Mouse (Mus musculus) embryonic facial prominence, embryonic 14.5 days (tissue): Measurements from ENCODE around the gene Prdm12. TPM values are rescaled to one million over a fixed set of nuclear protein-coding genes. Genes with fewer than 3 reads are reported as not detected.

Source experiments
- ATAC-seq: fragments of 200-750 bp; cut with Nextera tagmentation; 2 replicates; pipeline ENCODE4 v1.8.0; 2017; ENCODE audit warnings: low read depth, moderate number of reproducible peaks, moderate TSS enrichment
- DNase-seq: peaks from one replicate; pipeline ENCODE4 v3.0.0-alpha.2; 2015; ENCODE audit warnings: low spot score
- H3K27ac ChIP-seq: fragments of 300-500 bp; sonication (generic); replicated peaks from 2 replicates; pipeline ENCODE4 v1.5.1; 2014; ENCODE audit warnings: low read depth, mild to moderate bottlenecking, low read length, moderate library complexity
- H3K27me3 ChIP-seq: fragments of 300-500 bp; sonication (generic); replicated peaks from 2 replicates; pipeline ENCODE4 v1.6.1; 2014; ENCODE audit warnings: low read length; ENCODE audit not compliant: control insufficient read depth, insufficient read depth
- H3K36me3 ChIP-seq: fragments of 300-500 bp; sonication (generic); 2 replicates; pipeline ENCODE4 v1.6.1; 2014; ENCODE audit warnings: low read length, mixed read lengths; ENCODE audit not compliant: control insufficient read depth, insufficient read depth
- H3K4me1 ChIP-seq: fragments of 300-500 bp; sonication (generic); 2 replicates; pipeline ENCODE4 v1.6.1; 2014; ENCODE audit warnings: antibody characterized with exemption, low read length; ENCODE audit not compliant: control insufficient read depth, insufficient read depth
- H3K4me2 ChIP-seq: fragments of 300-500 bp; sonication (generic); 2 replicates; pipeline ENCODE4 v1.6.1; 2014; ENCODE audit warnings: low read depth, mild to moderate bottlenecking, low read length, moderate library complexity, mixed read lengths
- H3K4me3 ChIP-seq: fragments of 300-500 bp; sonication (generic); 2 replicates; pipeline ENCODE4 v1.5.1; 2014; ENCODE audit warnings: low read depth, mild to moderate bottlenecking, low read length
- H3K9ac ChIP-seq: fragments of 300-500 bp; sonication (generic); 2 replicates; pipeline ENCODE4 v1.6.1; 2014; ENCODE audit warnings: low read depth, mild to moderate bottlenecking, low read length, moderate library complexity, mixed read lengths
- H3K9me3 ChIP-seq: fragments of 300-500 bp; sonication (generic); 2 replicates; pipeline ENCODE4 v1.6.1; 2016; ENCODE audit warnings: low read length; ENCODE audit not compliant: control insufficient read depth
- WGBS: fragments of 180-500 bp; shearing (Covaris S2); extraction: QIAGEN DNeasy Blood & Tissue Kit; methylation state at CpG from one replicate; pipeline ENCODE4 v1.1.7; 2014; 5-methylcytosine and 5-hydroxymethylcytosine counted together
- polyA plus RNA-seq: library from polyadenylated mRNA; unstranded; fragments of >200 nt; fragmentation: Nextera tagmentation; extraction: Ambion mirVana; gene quantifications from 2 replicates; pipeline ENCODE4 v1.2.1, GENCODE M21; 2014

Gene Prdm12
- polyA plus RNA-seq, 1 experiment from 2014 or later = 2.6 TPM

DNA sequence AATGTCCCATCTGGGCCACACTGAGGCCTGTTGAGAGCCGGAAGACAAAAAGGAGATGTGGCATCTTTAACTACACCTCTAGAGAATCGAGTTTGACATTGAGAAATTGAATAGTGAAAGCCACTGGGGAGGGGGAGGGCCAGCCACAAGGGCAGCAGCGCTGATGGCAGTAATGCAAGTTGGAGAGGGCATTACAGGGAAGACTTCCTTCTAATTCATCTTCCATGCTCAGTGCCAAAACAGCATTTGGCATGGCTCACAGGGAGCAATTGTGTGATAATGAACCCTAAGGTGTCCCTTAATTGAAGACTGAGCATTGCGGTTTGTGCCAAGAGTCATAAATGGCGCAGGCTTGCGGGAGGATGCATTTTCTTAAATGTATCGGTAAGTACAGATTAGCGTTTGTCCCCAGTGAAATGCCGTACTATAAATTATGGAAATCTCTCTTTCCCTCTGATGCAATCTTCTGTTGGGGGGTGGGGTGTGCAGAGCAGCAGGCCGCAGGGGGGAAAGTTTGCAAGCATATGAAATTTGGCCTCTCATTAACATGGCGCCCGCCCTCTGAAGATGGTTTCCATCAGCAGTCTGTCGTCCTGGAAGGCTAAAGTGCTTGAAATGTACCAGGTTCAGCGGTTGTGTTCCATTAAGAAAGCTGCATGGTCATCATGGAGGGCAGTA is 21.2 kb upstream of the Prdm12 start:
- Histone ChIP-seq H3K27me3 (no peaks in the 10 kb centered on the region), H3K4me1 (no peaks in the 10 kb centered on the region), H3K4me2 (no peak overlapping the region), H3K4me3 (no peak overlapping the region), H3K36me3 (peaks cover 36% of the 10 kb centered on the region), H3K9me3 (0 out of 2 replicates have a peak, but pooled peaks cover 3% of the 10 kb centered on the region), H3K27ac (no peak overlapping the region), H3K9ac (no peak overlapping the region)
- ATAC-seq (no peak), DNase-seq (peak; percentile 23)
- WGBS = 77% methylated on average over 14 of the region's 14 CpGs

DNA sequence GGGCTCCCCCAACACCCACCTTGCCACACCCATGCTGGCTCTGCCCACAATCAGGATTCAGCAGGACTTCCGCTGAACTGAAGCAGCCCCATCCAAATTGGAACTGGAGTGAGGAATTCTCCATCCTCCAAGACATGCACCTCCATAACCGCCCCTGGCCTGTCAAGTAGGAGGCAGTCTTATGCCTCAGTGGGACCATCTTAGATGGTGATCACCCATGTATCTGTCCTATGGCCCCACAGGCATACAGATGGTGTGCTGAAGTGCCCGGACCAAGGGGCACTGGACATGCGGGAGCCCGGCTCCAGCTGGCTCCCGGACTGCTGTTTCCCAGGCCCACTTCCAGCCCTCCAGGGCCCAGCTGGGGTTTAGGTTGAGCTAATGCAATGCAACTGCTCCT is 20.6 kb upstream of the Prdm12 start:
- H3K4me1 ChIP-seq = no peaks in the 10 kb centered on the region
- no peak overlapping the region for H3K9ac ChIP-seq
- peaks cover 7% of the 10 kb centered on the region; the same call in 1 of the 2 replicates for H3K9me3 ChIP-seq
- no peak overlapping the region for H3K4me2 ChIP-seq
- H3K27me3 ChIP-seq = no peaks in the 10 kb centered on the region
- no peak overlapping the region for H3K4me3 ChIP-seq
- ATAC-seq = no peak
- peaks cover 30% of the 10 kb centered on the region for H3K36me3 ChIP-seq
- no peak for DNase-seq
- no peak overlapping the region for H3K27ac ChIP-seq
- WGBS = 84% methylated on average over 6 of the region's 6 CpGs

DNA sequence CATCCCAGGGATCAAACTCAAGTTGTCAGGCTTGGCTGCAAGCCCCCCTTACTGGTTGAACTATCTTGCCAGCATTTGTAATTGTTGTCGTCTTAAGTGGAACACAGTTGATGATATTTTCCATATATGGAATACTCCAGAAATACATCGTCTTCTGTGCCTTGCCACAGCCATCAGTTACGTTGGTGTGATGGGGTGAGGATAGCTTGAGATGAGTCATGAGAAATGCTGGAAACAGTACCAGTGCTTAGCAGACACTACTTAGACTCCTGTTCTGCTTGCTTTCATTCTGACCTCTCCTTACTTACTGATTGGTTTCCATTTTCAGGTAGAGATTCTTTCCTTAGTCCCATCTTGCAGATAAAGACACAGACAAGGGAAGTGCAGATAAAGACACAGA is 6.3 kb upstream of the Prdm12 start:
- Histone ChIP-seq H3K4me1 (peaks cover 21% of the 10 kb centered on the region), H3K9me3 (no peaks in the 10 kb centered on the region), H3K27ac (no peak overlapping the region), H3K36me3 (no peaks in the 10 kb centered on the region), H3K4me3 (no peak overlapping the region), H3K27me3 (peaks cover 72% of the 10 kb centered on the region), H3K9ac (no peak overlapping the region), H3K4me2 (no peak overlapping the region)
- 57% methylated on average over 3 of the region's 3 CpGs for WGBS
- DNase-seq (no peak), ATAC-seq (no peak)

DNA sequence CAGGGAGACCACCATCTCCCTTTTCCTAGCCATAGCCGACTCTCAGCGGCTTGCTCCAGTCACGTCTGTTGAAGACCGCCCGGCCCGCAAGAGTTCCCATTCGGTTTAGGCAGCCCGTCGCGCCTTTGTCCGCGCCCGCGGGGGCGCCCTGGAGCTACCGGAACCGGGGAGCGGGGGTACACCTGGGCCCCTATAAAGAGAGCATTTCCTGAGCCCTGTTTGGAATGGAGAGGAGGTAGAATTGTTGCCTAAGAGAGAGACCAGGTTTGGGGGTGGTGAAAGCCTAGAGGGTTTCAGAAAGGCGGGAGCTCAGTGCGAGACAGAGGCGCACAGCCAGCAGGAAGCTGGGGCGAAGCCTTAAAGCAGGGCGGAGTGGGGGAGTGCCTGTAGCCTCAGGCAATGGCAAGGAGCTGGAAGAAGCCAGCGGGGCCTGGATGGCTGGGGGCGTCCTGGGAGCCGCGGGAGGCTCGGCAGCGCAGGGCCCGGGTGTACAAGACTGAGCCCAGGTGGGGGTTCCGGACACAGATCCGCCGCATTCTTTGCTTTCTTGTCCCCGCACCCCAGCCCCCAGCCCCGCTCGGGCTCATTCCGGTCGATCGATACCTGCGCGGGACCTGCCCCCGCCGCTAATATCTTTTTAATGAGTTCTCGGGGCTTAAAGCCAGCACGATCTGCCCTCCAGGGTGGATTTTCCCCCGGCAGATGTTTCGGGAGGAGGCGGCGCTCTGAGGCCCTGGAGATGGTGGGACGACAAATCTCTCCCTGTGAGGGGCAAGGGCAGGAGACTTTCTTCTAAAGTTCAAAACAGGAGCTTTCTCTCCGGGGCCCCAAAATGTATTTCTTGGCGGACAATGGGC is 4.3 kb upstream of the Prdm12 start:
- H3K9ac ChIP-seq = 0 out of 2 replicates have a peak overlapping the region, but pooled peaks have one; percentile 5

DNA sequence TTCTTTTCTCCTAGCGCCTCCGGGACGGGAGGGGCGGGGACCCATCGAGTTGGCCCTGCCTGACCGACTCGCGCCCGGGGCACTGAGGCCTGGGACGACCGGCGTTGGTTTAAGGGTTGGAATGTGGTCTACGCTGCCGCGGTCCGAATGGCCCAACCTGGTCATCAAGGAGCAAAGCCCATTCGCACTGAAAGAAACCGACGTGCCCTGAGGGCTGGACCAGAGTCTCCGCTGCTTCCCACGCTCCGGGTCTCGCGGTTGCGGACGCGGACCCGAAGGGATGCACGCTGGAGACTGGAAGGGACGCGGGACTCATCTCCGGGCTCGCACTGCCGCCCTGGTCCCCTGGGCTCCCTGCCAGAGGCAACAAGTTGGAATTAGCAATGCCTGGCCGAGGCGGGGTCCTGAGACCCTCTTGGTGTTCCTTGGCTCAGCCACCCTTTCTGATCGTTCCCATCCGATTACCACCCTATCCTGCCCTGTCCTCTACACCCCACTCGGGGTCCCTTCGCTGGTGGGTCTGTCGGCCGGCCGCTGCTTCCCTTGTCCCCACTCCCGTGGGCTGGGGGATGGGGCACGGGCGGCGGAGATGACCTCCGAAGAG is 3.6 kb upstream of the Prdm12 start:
- H3K9me3 ChIP-seq = no peaks in the 10 kb centered on the region

More for the DNA sequence above, 4.3 kb upstream of the Prdm12 start:
- Histone ChIP-seq H3K27me3 (peaks cover 92% of the 10 kb centered on the region), H3K9me3 (no peaks in the 10 kb centered on the region), H3K4me2 (peak overlapping the region; percentile 49), H3K4me3 (peak overlapping the region; percentile 32), H3K36me3 (no peaks in the 10 kb centered on the region), H3K4me1 (peaks cover 21% of the 10 kb centered on the region), H3K27ac (no peak overlapping the region)
- 2% methylated on average over 43 of the region's 52 CpGs for WGBS
- no peak for DNase-seq
- no peak for ATAC-seq

DNA sequence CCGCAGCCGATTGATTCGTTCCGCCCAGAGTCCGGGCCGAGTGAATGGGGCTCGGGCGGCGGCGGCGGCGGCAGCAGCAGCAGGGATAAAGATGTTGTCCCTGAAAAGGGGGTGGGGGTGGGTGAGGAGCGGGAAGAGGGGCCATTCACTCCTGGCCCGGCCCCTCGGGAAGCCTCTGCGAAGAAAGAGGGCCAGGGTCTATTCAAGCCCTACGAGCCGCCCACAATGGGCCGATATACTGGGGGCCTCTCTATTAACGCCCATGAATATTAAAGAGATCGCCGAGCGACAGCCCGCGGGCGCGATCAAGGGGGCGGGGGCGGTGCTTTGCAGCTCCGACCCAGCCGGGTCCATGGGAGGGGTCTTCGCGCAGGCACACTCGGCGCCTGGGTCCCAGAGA is 3.1 kb upstream of the Prdm12 start:
- ATAC-seq (no peak), DNase-seq (no peak)
- Histone ChIP-seq H3K36me3 (no peaks in the 10 kb centered on the region), H3K4me3 (peak overlapping the region; percentile 32), H3K9ac (peak overlapping the region; percentile 34; the same call in 1 of the 2 replicates), H3K4me1 (peaks cover 26% of the 10 kb centered on the region), H3K27ac (no peak overlapping the region), H3K4me2 (peak overlapping the region; percentile 49), H3K27me3 (peaks cover 99% of the 10 kb centered on the region), H3K9me3 (no peaks in the 10 kb centered on the region)
- 1% methylated on average over 32 of the region's 35 CpGs for WGBS

More for the DNA sequence above, 3.6 kb upstream of the Prdm12 start:
- Histone ChIP-seq H3K9ac (peak overlapping the region; percentile 34; the same call in 1 of the 2 replicates), H3K36me3 (no peaks in the 10 kb centered on the region), H3K27ac (no peak overlapping the region), H3K4me2 (peak overlapping the region; percentile 49), H3K4me3 (peak overlapping the region; percentile 32), H3K27me3 (peaks cover 98% of the 10 kb centered on the region), H3K4me1 (peaks cover 25% of the 10 kb centered on the region)
- ATAC-seq (no peak), DNase-seq (no peak)
- under 1% methylated on average over 36 of the region's 48 CpGs for WGBS

DNA sequence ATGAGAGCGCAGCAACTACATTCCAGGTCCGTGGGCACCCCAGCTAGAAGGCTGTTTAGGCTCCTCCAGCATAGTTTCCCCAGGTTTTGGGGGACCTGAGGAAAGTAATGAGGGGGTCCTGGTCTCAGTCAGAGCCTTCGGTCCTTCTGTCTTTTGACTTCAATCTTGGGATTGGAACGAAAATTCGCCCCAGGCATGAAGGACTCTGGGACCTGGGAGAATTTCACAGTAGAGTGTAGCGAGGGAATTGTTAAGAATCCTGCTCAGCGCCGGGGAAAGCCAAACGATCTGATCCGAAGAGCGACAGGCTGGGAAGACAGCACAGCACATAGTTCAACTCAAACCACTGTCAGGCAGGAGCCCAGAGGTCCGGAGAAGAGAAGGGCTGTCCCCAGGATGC is 2.5 kb upstream of the Prdm12 start:
- Histone ChIP-seq H3K27me3 (peaks cover 99% of the 10 kb centered on the region), H3K27ac (no peak overlapping the region), H3K4me3 (peak overlapping the region; percentile 32), H3K4me1 (peaks cover 26% of the 10 kb centered on the region), H3K36me3 (no peaks in the 10 kb centered on the region), H3K4me2 (peak overlapping the region; percentile 49), H3K9me3 (no peaks in the 10 kb centered on the region), H3K9ac (0 out of 2 replicates have a peak overlapping the region, but pooled peaks have one; percentile 19)
- no peak for ATAC-seq
- DNase-seq = no peak
- WGBS = 2% methylated on average over 12 of the region's 12 CpGs

DNA sequence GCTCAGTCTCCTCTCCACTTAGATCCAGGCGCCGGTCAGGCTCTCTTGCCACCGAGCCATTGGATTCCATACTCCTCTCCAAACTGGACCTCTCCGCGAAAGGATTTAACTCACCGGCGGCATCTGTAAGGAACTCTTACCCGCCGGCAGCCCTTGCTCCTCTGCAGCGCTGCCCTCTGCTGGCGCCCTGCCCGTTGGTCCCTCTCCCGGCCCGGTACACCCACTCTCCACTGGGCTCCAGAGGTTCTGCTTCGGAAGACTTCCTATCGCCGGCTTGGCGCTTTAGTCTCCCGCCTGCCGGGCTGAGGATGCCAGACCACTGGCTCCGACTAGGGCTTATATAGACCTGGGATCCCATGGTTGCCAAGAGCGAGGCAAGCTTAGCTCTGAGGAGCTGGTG is 2.0 kb upstream of the Prdm12 start:
- H3K4me3 ChIP-seq = peak overlapping the region; percentile 12
- no peaks in the 10 kb centered on the region for H3K36me3 ChIP-seq
- WGBS = under 1% methylated on average over 21 of the region's 22 CpGs
- peaks cover 99% of the 10 kb centered on the region for H3K27me3 ChIP-seq
- H3K4me1 ChIP-seq = peaks cover 26% of the 10 kb centered on the region
- H3K4me2 ChIP-seq = peak overlapping the region; percentile 49; the same call in 1 of the 2 replicates
- DNase-seq (peak; percentile 46), ATAC-seq (no peak)
- no peaks in the 10 kb centered on the region for H3K9me3 ChIP-seq
- H3K9ac ChIP-seq = 0 out of 2 replicates have a peak overlapping the region, but pooled peaks have one; percentile 19
- no peak overlapping the region for H3K27ac ChIP-seq
